Mouse (Mus musculus) spleen, embryonic (tissue): ENCODE results near the gene Tmem274.
"Not testable (repeated sequence)": the region's sequence is repeated elsewhere in the genome, so short reads cannot be mapped to it uniquely, and the experiment has no call there.

Source experiments
- CTCF ChIA-PET: fragments of 350-600 bp; sonication (Branson Sonifier 250); formaldehyde crosslinking; loops from one replicate; lab custom pipeline; 2022; lab: Charles Lee

Gene Tmem274

DNA sequence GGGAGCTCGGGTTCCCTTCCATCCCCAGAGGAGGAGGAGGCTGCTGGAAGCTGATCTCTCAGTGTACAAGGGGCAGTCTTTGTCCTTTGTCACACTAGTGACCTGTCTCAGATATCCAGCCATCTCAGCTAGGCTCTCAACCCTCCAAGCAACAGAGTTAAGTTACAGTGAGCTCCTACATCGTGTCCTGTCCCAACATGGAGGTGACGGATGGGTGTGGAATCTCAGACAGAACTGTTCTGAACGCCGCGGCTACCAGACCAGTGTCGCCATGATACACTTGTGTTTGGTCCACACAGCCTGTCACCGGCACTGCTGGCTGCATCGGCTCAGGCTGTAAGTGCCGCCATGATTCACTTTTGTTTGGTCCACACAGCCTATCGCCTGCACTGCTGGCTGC is at the start of gene Tmem274:
TSS of gene Tmem274 (plus strand) at position 301 of the 400 bp plus-strand sequence.
- CTCF ChIA-PET = no interaction called here

DNA sequence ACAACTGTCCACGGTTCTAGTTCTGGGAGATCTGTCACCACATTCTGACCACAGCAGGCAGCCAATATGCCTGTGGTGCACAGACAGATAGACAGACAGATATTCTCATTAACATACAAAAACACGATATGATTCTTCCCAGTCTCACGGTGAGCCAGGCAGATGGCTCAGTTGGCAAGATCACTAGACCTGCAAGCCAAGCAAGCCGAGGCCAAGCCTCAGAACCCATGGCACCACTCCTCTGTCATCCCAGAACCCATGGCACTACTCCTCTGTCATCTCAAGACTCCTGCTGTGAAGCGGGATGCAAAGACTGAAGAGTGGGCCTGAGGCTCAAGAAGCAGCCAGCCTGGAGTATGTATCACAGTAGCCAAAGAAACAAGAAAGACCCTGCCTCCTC is 47.6 kb upstream of the Tmem274 start:
- CTCF ChIA-PET = no interaction called here

DNA sequence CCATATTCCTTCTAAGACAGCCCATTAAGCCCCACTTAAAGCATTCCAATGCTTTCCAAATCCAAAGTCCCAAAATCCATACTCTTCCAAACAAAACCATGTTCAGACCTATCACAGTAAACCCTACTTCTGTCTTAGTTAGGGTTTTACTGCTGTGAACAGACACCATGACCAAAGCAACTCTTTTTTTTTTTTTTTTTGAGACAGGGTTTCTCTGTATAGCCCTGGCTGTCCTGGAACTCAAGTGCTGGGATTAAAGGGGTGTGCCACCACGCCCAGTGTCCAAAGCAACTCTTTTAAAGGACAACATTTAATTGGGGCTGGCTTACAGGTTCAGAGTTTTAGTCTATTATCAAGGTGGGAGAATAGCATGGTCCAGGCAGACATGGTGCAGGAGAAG is 45.3 kb upstream of the Tmem274 start:
- CTCF ChIA-PET = not testable (repeated sequence)

DNA sequence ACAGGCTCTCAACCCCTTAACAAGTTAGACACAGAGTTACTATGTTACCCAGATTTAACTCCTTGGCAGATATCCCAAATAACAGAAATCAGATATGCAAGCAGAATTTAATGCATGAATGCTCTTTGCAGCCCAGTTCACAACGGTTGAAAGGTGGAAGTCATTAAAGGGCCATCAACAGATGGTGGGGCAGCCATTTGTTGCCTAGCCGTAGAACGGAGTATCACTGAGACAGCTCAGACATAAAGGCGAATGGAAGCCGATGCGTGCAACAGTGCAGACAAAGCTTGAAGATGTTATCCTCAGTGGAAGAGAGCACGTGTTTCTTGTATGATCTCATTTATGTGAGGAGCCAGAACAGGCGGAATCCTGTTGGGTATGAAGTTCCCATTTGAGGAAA is 36.6 kb upstream of the Tmem274 start:
- CTCF ChIA-PET = interaction anchor here (0.6 kb wide), 2 partner anchors 74 to 1793 kb away, joined by 3 to 12 read pairs; no protein-coding TSS in a partner anchor

DNA sequence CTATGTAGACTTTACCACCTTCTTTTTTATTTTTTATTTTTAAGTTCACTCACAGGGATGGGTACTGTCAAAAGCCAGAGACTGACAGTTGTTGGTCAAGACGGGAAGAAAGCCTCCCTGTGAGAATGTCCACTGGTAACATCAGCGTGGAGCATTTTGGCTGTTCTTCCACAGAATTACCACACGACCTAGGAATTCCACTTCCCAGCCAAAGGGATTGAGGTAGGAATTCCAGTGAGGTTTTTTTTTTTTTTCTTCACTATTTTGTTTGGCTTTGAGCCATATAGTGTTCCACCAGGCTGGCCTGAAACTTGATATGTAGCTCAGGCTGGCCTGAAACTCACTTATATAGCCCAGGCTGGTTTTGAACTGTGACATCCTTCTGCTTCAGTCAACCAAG is 34.7 kb upstream of the Tmem274 start:
- CTCF ChIA-PET = no interaction called here

DNA sequence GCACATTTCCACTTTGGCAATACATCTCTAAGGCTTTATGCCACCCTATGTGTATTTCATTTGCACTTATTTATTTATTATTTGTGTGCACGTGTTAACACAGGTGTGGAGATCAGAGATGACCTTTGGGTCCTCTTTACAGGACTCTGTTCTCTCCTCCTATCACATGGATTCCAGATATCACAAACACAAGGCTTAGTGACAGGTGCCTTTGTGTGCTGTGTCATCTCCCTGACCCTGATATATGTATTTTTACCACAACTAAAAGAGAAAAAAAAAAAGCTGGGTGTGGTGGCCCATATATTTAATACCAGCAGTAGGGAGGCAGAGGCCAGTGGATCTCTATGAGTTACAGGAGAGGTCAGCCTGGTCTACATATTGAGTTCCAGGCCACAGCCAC is 32.7 kb upstream of the Tmem274 start:
- CTCF ChIA-PET = no interaction called here

DNA sequence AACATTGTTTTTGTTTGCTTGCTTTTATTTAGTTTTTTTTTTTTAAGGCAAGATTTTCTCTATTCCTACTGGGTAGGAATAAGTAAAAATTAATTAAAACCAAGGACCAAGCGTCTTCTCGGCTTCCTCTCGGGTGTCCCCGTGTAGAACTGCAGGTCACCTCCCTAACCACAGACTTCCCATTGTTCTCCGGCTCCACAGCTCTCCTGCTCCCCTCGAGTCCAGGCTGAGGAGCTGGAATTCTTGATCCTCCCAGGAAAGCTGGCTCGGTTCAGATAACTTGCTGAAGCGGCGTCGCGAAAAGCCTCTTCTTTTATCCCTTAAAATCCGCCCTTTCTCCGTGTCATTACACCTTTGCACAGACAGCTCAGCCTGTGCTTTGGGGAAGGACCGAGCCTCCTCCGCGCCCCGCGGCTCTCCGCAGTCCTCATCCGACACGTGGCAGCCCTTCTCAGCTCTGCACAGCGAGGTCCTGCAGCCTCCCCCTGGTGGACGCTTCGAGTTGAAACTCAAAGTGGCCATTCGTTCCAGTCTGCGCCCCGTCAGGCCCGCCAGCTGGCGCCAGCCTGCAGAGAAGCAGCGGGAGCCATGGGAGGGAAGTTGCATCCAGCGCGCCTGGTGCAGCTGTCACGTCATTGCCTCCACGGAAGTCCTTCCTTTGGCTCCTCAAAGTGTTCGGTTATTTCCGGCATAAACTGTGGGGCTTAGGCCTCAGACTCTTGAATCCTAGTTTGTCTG is 32.0 kb upstream of the Tmem274 start:
- CTCF ChIA-PET = no interaction called here

DNA sequence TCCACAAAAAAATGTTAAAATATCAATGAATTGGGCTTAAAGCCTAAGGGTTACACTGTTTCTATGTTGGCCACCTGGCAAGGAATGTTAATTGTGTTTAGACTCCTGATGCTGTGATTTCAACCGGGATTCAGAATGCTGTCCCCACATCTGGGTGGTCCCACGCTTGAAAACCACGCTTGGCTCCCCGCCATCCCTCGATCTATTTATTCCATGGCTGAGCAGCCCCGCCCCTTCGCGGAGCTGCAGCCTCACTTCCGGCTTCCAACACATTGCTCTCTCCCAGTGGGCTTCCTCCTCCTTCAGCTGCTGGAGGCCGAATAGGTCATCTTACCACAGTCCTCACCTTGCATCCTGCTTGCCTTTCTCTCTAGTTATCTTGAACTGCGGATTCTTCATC is 31.3 kb upstream of the Tmem274 start:
- CTCF ChIA-PET = no interaction called here

DNA sequence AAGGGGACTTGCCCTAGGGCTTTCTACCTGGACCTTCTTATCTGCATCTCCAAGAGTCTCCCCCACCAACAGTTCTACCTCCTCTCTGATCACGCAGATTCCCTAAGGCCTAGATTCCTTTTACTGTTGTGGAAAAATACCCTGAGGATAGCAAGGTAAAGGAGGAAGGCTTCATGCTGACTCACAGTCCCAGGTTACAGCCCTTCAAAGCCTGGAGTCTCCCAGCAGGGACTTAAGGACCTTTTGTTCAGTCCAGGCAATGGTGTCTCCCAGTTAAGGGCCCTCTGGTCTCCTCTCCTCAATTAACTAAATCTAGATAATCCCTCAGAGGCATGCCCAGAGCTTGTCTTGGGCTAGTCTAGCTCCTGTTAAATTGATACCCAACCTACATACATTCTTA is 30.9 kb upstream of the Tmem274 start:
- CTCF ChIA-PET = no interaction called here

DNA sequence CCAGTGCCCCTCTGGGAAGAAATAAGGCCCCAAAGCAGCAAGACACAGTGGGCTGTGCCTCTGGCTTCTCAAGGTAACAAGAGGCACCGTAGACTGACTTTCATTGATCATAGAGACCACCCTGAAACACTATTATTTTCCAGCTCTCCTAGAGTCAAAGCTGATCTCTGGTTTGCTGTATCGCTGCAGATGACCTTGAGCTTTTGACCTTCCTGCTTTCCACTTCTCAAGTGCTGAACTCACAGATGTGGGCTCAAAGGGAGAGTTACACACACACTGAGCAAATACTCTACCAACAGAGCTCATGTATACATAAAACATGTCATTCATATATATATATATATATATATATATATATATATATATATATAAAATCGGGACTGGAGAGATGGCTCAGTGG is 26.5 kb upstream of the Tmem274 start:
- CTCF ChIA-PET = interaction anchor here (0.6 to 0.7 kb wide), 2 partner anchors 54 to 204 kb away, joined by 3 to 4 read pairs; no protein-coding TSS in a partner anchor

DNA sequence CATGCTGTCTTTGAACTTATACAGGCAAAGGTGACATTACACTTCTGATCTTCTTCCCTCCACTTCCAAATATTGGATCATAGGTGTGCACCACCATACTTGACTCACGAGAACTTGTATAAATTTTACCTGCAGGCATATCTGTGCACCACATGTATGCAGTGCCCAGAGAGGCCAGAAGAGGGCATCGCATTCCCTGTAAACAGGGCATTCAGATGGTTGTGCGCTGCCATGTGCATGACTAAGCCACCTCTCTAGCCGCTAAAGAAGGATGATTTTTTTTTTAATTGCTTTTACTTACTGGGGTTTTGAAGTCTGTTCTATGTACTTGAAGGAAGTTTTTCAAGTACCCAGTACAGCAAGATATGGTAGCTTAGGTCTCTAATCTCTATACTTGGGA is 23.5 kb upstream of the Tmem274 start:
- CTCF ChIA-PET = no interaction called here

DNA sequence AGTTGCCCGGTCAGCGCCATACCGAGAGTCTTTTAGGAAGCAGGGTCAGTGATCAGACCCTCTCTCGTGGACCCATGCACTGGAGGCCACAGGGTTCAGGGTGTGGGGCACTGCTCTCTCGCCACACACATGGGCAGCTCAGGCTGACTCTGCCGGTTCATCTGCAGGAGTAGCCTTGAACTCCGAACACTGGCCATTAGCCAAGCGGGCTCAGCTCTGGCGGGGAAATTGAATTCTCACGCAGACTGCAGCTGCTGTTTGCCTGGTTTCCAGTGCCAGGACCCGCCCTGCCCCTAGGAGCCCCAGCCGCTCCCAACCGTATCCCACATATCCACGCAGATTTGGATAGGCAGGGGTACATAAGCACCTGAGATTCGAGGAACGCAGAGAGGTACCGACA is 22.9 kb upstream of the Tmem274 start:
- CTCF ChIA-PET = no interaction called here

DNA sequence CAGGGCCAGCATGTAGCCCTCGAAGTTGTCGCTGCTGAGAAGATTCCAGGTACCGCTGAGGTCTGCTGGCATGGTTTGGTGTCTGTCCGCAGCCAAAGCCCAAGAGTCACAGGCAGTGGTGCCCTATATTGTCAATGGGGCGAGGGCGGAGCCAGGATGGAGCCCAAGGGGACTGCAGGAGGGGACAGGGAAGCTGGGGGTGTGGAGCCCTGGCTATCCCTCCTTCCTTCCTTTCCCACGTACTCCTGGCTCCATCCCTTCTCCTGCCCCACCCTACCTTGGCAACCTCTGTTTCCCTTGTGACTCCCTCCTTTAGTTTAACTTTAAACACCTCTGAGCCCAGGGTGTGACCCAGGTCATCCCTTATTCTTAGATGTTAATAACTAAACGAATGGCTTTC is 22.3 kb upstream of the Tmem274 start, which contains the start of gene Rbp7:
TSS of gene Rbp7 (minus strand) at position 100 of the 400 bp plus-strand sequence.
- CTCF ChIA-PET = no interaction called here

DNA sequence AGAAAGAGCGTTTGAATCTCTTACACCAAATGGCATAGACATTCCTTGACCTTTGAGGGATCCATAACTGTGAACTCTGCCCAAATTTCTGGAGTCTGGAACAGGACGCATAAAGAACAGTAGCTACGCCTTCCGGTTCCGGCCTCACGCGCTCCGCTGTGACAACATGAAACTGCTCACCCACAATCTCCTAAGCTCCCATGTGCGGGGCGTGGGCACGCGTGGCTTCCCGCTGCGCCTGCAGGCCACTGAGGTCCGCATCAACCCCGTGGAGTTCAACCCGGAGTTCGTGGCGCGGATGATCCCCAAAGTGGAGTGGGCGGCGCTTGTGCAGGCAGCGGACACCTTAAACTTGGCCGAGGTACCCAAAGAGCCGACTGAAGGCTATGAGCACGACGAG is 20.0 kb upstream of the Tmem274 start:
- CTCF ChIA-PET = interaction anchor here (0.7 kb wide), 1 partner anchor 116 kb away, joined by 3 read pairs; no protein-coding TSS in a partner anchor

DNA sequence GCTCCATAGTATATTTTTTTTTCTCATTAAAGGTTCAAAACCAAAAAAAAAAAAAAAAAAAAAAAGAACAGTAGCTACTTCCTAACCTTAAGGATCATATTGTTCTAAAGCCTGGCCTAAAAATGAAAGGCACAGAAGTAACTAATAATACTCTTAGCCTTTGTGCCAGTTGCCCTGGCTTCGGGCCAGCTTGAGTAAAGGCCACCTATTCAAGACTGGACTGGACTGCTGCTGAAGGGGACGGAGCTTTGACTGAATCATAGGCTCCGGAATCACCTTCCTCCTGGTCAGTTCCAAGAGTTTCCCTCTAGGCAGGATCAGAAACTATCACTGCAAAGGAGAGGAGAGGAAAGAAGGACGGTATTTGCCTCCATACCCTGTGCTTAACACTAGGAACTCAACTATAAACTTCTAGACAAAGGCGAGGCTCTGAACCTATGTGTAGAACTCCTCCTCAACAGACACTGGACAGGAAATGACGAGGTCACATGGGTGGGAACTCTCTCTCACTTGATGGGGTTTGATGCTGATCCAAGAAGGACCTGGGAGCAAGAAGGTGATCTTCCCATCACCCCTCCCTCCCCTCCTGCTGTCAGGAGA is 19.2 kb upstream of the Tmem274 start:
- CTCF ChIA-PET = interaction anchor here (0.7 kb wide), 1 partner anchor 115 kb away, joined by 3 read pairs; no protein-coding TSS in a partner anchor

DNA sequence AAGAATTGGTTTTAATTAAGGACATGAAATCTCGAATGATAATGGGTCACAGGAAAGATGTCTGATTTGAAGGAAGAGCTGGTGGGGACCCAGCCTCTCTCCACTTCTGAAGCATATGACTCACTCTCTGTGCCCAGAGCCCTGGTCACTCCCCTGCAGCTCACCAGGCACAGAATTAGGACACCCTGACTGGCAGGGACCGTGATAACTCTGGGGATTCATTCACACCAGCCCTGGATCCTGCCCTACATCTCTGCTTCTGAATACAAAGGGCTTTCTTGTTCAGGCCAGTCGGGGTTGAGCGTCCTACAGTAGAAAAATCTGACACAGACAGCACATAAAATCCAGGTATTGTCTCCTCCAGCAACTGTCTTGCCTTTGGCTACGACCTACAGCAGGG is 18.7 kb upstream of the Tmem274 start:
- CTCF ChIA-PET = no interaction called here

DNA sequence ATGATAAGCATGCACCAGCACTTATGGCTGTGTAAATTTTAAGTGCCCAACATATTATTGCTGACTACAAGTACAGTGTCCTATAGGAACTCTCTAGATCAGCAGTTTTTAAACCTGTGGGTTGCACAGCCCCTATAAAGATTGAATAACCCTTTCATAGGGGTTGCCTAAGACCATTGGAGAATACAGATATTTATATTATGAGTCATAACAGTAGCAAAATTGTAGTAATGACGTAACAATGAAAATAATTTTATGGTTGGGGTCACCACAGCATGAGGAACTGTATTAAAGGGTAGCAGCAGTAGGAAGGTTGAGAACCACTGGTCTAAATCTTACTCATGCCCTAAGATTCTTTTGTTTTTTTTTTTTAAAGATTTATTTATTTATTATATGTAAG is 17.8 kb upstream of the Tmem274 start:
- CTCF ChIA-PET = interaction anchor here (0.7 kb wide), 1 partner anchor 42 kb away, joined by 9 read pairs; no protein-coding TSS in a partner anchor

DNA sequence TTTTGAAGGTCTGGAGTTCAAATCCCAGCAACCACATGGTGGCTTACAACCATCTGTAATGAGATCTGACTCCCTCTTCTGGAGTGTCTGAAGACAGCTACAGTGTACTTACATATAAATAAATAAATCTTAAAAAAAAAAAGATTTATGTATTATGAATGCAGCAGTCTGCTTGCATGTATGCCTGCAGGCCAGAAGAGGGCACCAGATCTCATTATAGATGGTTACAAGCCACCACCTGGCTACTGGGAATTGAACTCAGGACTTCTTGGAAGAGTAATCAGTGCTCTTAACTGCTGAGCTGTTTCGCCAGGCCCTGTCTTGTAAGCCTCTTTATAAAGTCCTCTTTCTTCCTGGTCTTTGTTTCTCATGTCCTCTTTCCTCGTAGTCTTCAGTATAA is 16.7 kb upstream of the Tmem274 start:
- CTCF ChIA-PET = not testable (repeated sequence)

DNA sequence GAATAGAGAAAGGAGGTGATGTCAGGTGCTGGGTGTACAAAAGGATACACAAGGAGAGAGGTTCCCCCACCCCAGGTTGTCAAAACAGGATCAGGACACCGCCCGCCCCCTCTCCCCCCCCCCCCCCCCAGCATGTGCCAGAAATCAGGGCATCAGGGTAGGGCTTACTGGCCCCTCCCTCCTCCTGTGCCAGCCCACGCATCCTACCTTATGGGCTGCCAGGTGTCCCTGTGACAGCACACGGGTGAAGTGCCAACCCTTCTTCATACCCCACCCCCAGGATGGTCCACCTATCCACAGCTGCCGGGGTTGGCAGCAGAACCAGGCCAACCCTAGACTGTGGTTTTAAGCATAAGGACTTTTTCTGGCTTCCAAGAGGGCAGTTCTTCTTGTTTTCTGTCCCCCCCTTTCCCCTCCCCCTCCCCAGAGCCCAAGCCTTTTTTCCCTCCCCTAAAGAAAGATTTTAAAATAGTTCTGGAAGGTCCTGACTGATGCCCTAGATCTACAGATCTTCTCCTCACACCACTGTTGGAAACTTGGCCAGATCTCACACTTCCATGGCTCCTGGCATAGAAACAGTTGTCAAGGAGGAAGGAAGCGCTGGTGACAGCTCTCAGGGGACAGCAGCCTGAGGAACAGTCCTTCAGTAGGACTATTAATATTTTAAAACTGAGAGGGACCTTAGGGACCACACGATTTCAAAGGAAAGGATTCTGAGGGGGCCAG is 15.4 kb upstream of the Tmem274 start:
- CTCF ChIA-PET = no interaction called here

DNA sequence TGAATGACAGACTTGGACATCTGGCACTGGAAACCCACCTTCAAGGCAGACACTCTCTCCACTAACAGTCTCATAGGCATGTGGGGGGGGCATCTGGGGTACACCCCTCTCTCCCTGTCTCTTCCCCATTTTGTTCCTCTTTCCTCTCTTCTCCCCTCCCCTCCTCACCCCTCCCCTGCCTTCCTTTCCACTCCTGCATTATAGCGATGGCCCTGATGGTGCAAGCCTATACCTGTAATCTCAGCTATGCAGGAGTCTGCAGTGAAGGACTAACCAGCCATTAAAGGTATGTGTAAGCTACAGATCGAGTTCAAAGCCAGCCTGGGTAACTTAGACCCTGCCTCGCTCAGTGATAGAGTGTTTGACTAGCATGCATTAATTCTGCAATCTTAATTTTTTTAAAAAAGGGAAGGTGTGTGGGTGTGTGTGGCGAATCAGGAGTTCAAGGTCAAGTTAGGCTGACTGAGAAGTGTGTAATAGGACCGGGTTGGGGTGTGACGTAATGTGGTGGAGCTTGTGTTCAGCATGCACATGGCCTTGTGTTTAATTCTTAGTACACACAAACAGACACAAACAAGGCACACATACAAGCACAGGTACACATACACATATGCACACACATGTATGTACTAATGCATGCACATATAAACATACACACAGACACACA is 14.7 kb upstream of the Tmem274 start:
- CTCF ChIA-PET = interaction anchor here (1.0 kb wide), 1 partner anchor 69 kb away, joined by 3 read pairs; no protein-coding TSS in a partner anchor

DNA sequence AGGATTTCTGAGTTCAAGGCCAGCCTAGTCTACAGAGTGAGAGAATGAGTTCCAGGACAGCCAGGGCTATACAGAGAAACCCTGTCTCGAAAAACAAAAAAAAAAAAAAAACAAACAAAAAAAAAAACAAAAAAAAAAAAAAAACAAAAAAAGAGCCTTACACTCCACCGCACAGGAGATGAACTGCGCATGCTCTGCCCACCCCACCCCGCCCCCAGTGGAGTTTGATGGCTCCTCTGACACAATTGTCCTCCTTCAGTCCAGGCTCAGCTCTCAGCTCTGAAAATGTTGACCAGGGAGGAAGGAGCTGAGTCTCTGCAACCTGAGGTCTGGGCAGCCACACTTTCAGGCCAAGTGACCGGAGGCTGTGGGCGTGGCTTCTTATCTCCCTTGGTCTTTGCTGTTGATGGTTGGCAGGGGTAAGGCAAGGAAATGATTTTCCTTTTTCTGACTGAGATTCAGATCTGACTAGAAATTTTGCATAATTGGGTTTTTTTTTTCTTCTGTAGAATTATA is 13.7 kb upstream of the Tmem274 start:
- CTCF ChIA-PET = no interaction called here

DNA sequence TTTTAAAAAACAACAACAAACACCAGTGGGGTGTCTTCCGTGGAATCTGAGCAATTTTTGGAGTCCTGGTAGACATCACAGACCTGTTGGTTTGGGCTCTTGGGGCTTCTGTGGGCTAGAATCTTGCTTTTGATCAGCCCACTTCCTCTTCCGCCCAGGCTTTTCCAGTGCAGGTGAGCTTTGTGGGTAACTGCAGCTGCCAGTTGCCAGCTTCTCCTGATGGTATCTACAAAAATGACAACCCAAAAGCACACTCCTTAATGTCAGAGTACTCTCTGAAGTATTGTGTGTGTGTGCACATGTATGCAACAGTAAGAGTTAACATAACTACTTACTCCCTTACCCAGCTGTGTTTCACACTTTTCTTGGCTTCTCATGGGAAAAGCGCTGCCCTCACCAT is 7.6 kb upstream of the Tmem274 start:
- CTCF ChIA-PET = no interaction called here
